Mouse (Mus musculus) liver, embryonic 16.5 days (tissue): ENCODE results near the gene Arl4d. TPM values are rescaled to one million over a fixed set of nuclear protein-coding genes. Genes with fewer than 3 reads are reported as not detected.
"Not testable (repeated sequence)": the region's sequence is repeated elsewhere in the genome, so short reads cannot be mapped to it uniquely, and the experiment has no call there.

Source experiments
- ATAC-seq: fragments of 200-750 bp; cut with Nextera tagmentation; 2 replicates; pipeline ENCODE4 v1.8.0; 2017; ENCODE audit warnings: low read depth, mild to moderate bottlenecking, moderate number of reproducible peaks, moderate library complexity
- H3K27ac ChIP-seq: fragments of 300-500 bp; sonication (generic); 2 replicates; pipeline ENCODE4 v1.5.1; 2014; ENCODE audit warnings: mild to moderate bottlenecking, low read length
- H3K27me3 ChIP-seq: fragments of 300-500 bp; sonication (generic); 2 replicates; pipeline ENCODE4 v1.6.1; 2014; ENCODE audit warnings: low read depth, low read length, mixed read lengths; ENCODE audit not compliant: control insufficient read depth, insufficient read depth
- H3K36me3 ChIP-seq: fragments of 300-500 bp; sonication (generic); 2 replicates; pipeline ENCODE4 v1.6.1; 2014; ENCODE audit warnings: mild to moderate bottlenecking; ENCODE audit not compliant: control insufficient read depth, insufficient read depth
- H3K4me1 ChIP-seq: fragments of 300-500 bp; sonication (generic); 2 replicates; pipeline ENCODE4 v1.6.1; 2014; ENCODE audit warnings: low read depth, low read length, mixed read lengths; ENCODE audit not compliant: control insufficient read depth
- H3K4me2 ChIP-seq: fragments of 300-500 bp; sonication (generic); 2 replicates; pipeline ENCODE4 v1.6.1; 2014; ENCODE audit warnings: low read depth, low read length, mixed read lengths
- H3K4me3 ChIP-seq: fragments of 300-500 bp; sonication (generic); 2 replicates; pipeline ENCODE4 v1.5.1; 2014; ENCODE audit warnings: low read depth, mild to moderate bottlenecking, low read length
- H3K9ac ChIP-seq: fragments of 300-500 bp; sonication (generic); 2 replicates; pipeline ENCODE4 v1.6.1; 2014; ENCODE audit warnings: low read depth, low read length
- H3K9me3 ChIP-seq: fragments of 300-500 bp; sonication (generic); replicated peaks from 2 replicates; pipeline ENCODE4 v1.6.1; 2016; ENCODE audit warnings: low read length; ENCODE audit not compliant: control insufficient read depth
- WGBS: fragments of 180-500 bp; shearing (Covaris S2); extraction: QIAGEN DNeasy Blood & Tissue Kit; methylation state at CpG from one replicate; pipeline ENCODE4 v1.1.7; 2014; ENCODE audit not compliant: insufficient replicate concordance; 5-methylcytosine and 5-hydroxymethylcytosine counted together
- polyA plus RNA-seq: library from polyadenylated mRNA; unstranded; fragments of >200 nt; fragmentation: Nextera tagmentation; extraction: Ambion mirVana; gene quantifications from 2 replicates; pipeline ENCODE4 v1.2.1, GENCODE M21; 2015

Gene Arl4d
- 0.99 and 1.3 TPM in 2 replicates for polyA plus RNA-seq

GRCm38 (mm10) chr11:101664825-101665635 is at the start of gene Arl4d:
TSS of gene Arl4d (plus strand) at chr11:101665541.
- no peaks in the 10 kb centered on the region for H3K36me3 ChIP-seq
- ATAC-seq = peak; percentile 89
- H3K4me2 ChIP-seq = peak within 1 kb of the TSS; percentile 98
- no peaks in the 10 kb centered on the region for H3K9me3 ChIP-seq
- peak within 1 kb of the TSS; percentile 71 for H3K9ac ChIP-seq
- H3K4me3 ChIP-seq = peak within 1 kb of the TSS; percentile 66
- WGBS = 5% methylated on average over 34 of the region's 34 CpGs
- H3K27me3 ChIP-seq = no peaks in the 10 kb centered on the region
- H3K27ac ChIP-seq = peak within 1 kb of the TSS; percentile 56; the same call in 1 of the 2 replicates
- H3K4me1 ChIP-seq = peaks cover 51% of the 10 kb centered on the region

GRCm38 (mm10) chr11:101616104-101616503 is 49.2 kb upstream of the Arl4d start:
- Histone ChIP-seq H3K9me3 (no peaks in the 10 kb centered on the region), H3K36me3 (no peaks in the 10 kb centered on the region), H3K4me3 (no peak overlapping the region), H3K9ac (no peak overlapping the region), H3K4me2 (no peak overlapping the region), H3K4me1 (peaks cover 38% of the 10 kb centered on the region), H3K27me3 (no peaks in the 10 kb centered on the region; the same call in 1 of the 2 replicates), H3K27ac (peak overlapping the region; percentile 35)
- 49% methylated on average over 8 of the region's 8 CpGs for WGBS
- 0 out of 2 replicates have a peak, but pooled peaks have one; percentile 25 for ATAC-seq

GRCm38 (mm10) chr11:101616948-101617767 is 48.2 kb upstream of the Arl4d start:
- H3K27ac ChIP-seq = no peak overlapping the region
- peaks cover 38% of the 10 kb centered on the region for H3K4me1 ChIP-seq
- peak; percentile 42; the same call in 1 of the 2 replicates for ATAC-seq
- H3K4me2 ChIP-seq = no peak overlapping the region
- no peak overlapping the region for H3K4me3 ChIP-seq
- H3K9me3 ChIP-seq = no peaks in the 10 kb centered on the region
- H3K36me3 ChIP-seq = no peaks in the 10 kb centered on the region
- H3K9ac ChIP-seq = no peak overlapping the region
- no peaks in the 10 kb centered on the region; the same call in 1 of the 2 replicates for H3K27me3 ChIP-seq
- 32% methylated on average over 18 of the region's 18 CpGs for WGBS

GRCm38 (mm10) chr11:101617849-101618248 is 47.5 kb upstream of the Arl4d start:
- Histone ChIP-seq H3K27me3 (no peaks in the 10 kb centered on the region; the same call in 1 of the 2 replicates), H3K9me3 (no peaks in the 10 kb centered on the region), H3K4me3 (no peak overlapping the region), H3K27ac (no peak overlapping the region), H3K4me2 (no peak overlapping the region; the same call in 1 of the 2 replicates), H3K36me3 (no peaks in the 10 kb centered on the region), H3K9ac (no peak overlapping the region), H3K4me1 (peaks cover 38% of the 10 kb centered on the region)
- WGBS = 15% methylated on average over 8 of the region's 8 CpGs
- no peak for ATAC-seq

GRCm38 (mm10) chr11:101618596-101618995 is 46.7 kb upstream of the Arl4d start:
- no peaks in the 10 kb centered on the region for H3K36me3 ChIP-seq

GRCm38 (mm10) chr11:101620022-101620655 is 45.2 kb upstream of the Arl4d start:
- H3K4me2 ChIP-seq, ATAC-seq, H3K27ac ChIP-seq, H3K9ac ChIP-seq, H3K27me3 ChIP-seq, H3K9me3 ChIP-seq, H3K4me3 ChIP-seq, H3K36me3 ChIP-seq: not testable (repeated sequence)
- H3K4me1 ChIP-seq = peaks cover 30% of the 10 kb centered on the region
- 71% methylated on average over 10 of the region's 11 CpGs for WGBS

More at GRCm38 (mm10) chr11:101618596-101618995, 46.7 kb upstream of the Arl4d start:
- H3K9ac ChIP-seq = no peak overlapping the region
- no peak for ATAC-seq
- H3K9me3 ChIP-seq = no peaks in the 10 kb centered on the region
- no peak overlapping the region for H3K27ac ChIP-seq
- H3K27me3 ChIP-seq = no peaks in the 10 kb centered on the region; the same call in 1 of the 2 replicates
- H3K4me3 ChIP-seq = no peak overlapping the region
- 76% methylated on average over 3 of the region's 3 CpGs for WGBS
- peaks cover 38% of the 10 kb centered on the region for H3K4me1 ChIP-seq
- H3K4me2 ChIP-seq = no peak overlapping the region

GRCm38 (mm10) chr11:101626649-101626994 is 38.7 kb upstream of the Arl4d start:
- 3% methylated on average over 8 of the region's 8 CpGs for WGBS
- H3K27ac ChIP-seq = peak overlapping the region; percentile 99
- H3K4me3 ChIP-seq = peak overlapping the region; percentile 71
- H3K9me3 ChIP-seq = no peaks in the 10 kb centered on the region
- H3K36me3 ChIP-seq = no peaks in the 10 kb centered on the region
- H3K4me1 ChIP-seq = peaks cover 14% of the 10 kb centered on the region
- H3K9ac ChIP-seq = peak overlapping the region; percentile 40
- peak overlapping the region; percentile 91 for H3K4me2 ChIP-seq
- H3K27me3 ChIP-seq = no peaks in the 10 kb centered on the region
- ATAC-seq = peak; percentile 12

GRCm38 (mm10) chr11:101626995-101627856 is 38.1 kb upstream of the Arl4d start, which contains the start of gene Rdm1:
TSS of gene Rdm1 (plus strand) at chr11:101627195.
- Histone ChIP-seq H3K9ac (peak within 1 kb of the TSS; percentile 80), H3K4me2 (peak within 1 kb of the TSS; percentile 91), H3K4me3 (peak within 1 kb of the TSS; percentile 71), H3K4me1 (peaks cover 14% of the 10 kb centered on the region), H3K27me3 (no peaks in the 10 kb centered on the region), H3K27ac (peak within 1 kb of the TSS; percentile 99), H3K9me3 (no peaks in the 10 kb centered on the region), H3K36me3 (no peaks in the 10 kb centered on the region)
- peak; percentile 88 for ATAC-seq
- under 1% methylated on average over 33 of the region's 34 CpGs for WGBS
